Mouse (Mus musculus) granulocyte monocyte progenitor cell, adult 5-6 weeks (primary cell): ENCODE data around the gene Nsmce4a. TPM values are rescaled to one million over a fixed set of nuclear protein-coding genes. Genes with fewer than 3 reads are reported as not detected.

Experiments
- ATAC-seq: replicated peaks from 2 replicates; pipeline ENCODE4 v1.8.0; 2016; ENCODE audit warnings: mild to moderate bottlenecking, moderate TSS enrichment, inconsistent platforms; ENCODE audit not compliant: poor library complexity, severe bottlenecking
- total RNA-seq, 2 experiments: library from RNA; stranded (forward) in 1 of 2; stranded (reverse) in 1 of 2; fragments of 200-712, 200-1000 nt in 1 of 2; fragments of >200 nt in 1 of 2; fragmentation: Nextera tagmentation in 1 of 2; gene quantifications; 2 replicates each; pipeline ENCODE4 v1.2.3; 2014 to 2017

Nsmce4a gene
- total RNA-seq, 2 experiments from 2014 or later: 121 to 256 TPM

- ATAC-seq: no peak
These were observed 5.7 kb upstream of the Nsmce4a start for GRCm38 (mm10) chr7:130578607-130579006.

GRCm38 (mm10) chr7:130578066-130578465 is 5.1 kb upstream of the Nsmce4a start:
- no peak for ATAC-seq

GRCm38 (mm10) chr7:130577388-130578003 is 4.6 kb upstream of the Nsmce4a start, which contains the start of gene Tacc2:
Tacc2 (plus strand) TSS chr7:130577438.
- no peak; the same call in 1 of the 2 replicates for ATAC-seq

- ATAC-seq: peak; percentile 67
These were observed 4.1 kb upstream of the Nsmce4a start for GRCm38 (mm10) chr7:130576981-130577380.

GRCm38 (mm10) chr7:130574211-130574991 is 1.5 kb upstream of the Nsmce4a start:
- ATAC-seq: no peak

GRCm38 (mm10) chr7:130573746-130574145 is 828 bp upstream of the Nsmce4a start:
- ATAC-seq: no peak

- no peak for ATAC-seq
These were observed 2.4 kb downstream of the Nsmce4a start for GRCm38 (mm10) chr7:130570472-130570871.

- ATAC-seq: no peak
These were observed 4.0 kb downstream of the Nsmce4a start for GRCm38 (mm10) chr7:130568783-130569436.

- ATAC-seq: no peak
These were observed 8.3 kb downstream of the Nsmce4a start for GRCm38 (mm10) chr7:130564596-130564995.

- ATAC-seq: no peak
These were observed 9.0 kb downstream of the Nsmce4a start for GRCm38 (mm10) chr7:130563880-130564279.

- no peak for ATAC-seq
These were observed 9.6 kb downstream of the Nsmce4a start for GRCm38 (mm10) chr7:130563276-130563675.

GRCm38 (mm10) chr7:130560933-130561332 is 12.0 kb downstream of the Nsmce4a start:
- ATAC-seq: peak; percentile 40; the same call in 1 of the 2 replicates

- ATAC-seq: no peak
These were observed 14.3 kb downstream of the Nsmce4a start for GRCm38 (mm10) chr7:130558592-130558991.

- no peak for ATAC-seq
These were observed 17.3 kb downstream of the Nsmce4a start for GRCm38 (mm10) chr7:130555597-130555996.

- no peak for ATAC-seq
These were observed 19.6 kb downstream of the Nsmce4a start for GRCm38 (mm10) chr7:130553321-130553720.

- peak; percentile 73 for ATAC-seq
These were observed 20.1 kb downstream of the Nsmce4a start for GRCm38 (mm10) chr7:130552780-130553179.

GRCm38 (mm10) chr7:130547635-130548175 is 25.2 kb downstream of the Nsmce4a start:
- peak; percentile 71 for ATAC-seq

GRCm38 (mm10) chr7:130546791-130547484 is 26.0 kb downstream of the Nsmce4a start:
- ATAC-seq: peak; percentile 90

- ATAC-seq: no peak
These were observed 26.5 kb downstream of the Nsmce4a start for GRCm38 (mm10) chr7:130546421-130546790.

GRCm38 (mm10) chr7:130545893-130546292 is 27.0 kb downstream of the Nsmce4a start:
- no peak for ATAC-seq
